Mouse (Mus musculus): Measurements from ENCODE around the gene Zfp423.

GRCm38 (mm10) chr8:87765276-87765675, 194.1 kb downstream of the Zfp423 start:
- peak; percentile 32; the same call in 1 of the 2 replicates for TF ChIP-seq CTCF (IDR thresholded peaks at IDR 0.05; ENCODE audit: borderline replicate concordance, insufficient read depth, low read depth, low read length)
- TF ChIP-seq POLR2A (IDR thresholded peaks at IDR 0.05; ENCODE audit: borderline replicate concordance, insufficient read depth, low read length), result no peak

All from cerebellum, adult 2 months (tissue).